Mouse (Mus musculus) stomach, embryonic 14.5 days (tissue): ENCODE data around the gene Tbc1d14. TPM values are rescaled to one million over a fixed set of nuclear protein-coding genes. Genes with fewer than 3 reads are reported as not detected.

Experiments used
- ATAC-seq: fragments of 200-750 bp; cut with Nextera tagmentation; 2 replicates; pipeline ENCODE4 v1.8.0; 2017; ENCODE audit warnings: low read depth, moderate TSS enrichment; ENCODE audit not compliant: insufficient number of reproducible peaks, insufficient read depth, low FRiP score
- H3K27ac ChIP-seq: fragments of 300-500 bp; sonication (generic); 2 replicates; pipeline ENCODE4 v1.5.1; 2014; ENCODE audit warnings: mild to moderate bottlenecking, low read length, moderate library complexity, mixed read lengths
- H3K27me3 ChIP-seq: fragments of 300-500 bp; sonication (generic); 2 replicates; pipeline ENCODE4 v1.6.1; 2014; ENCODE audit warnings: low read length, control low read depth, mixed read lengths; ENCODE audit not compliant: control insufficient read depth, insufficient read depth
- H3K36me3 ChIP-seq: fragments of 300-500 bp; sonication (generic); 2 replicates; pipeline ENCODE4 v1.6.1; 2014; ENCODE audit warnings: mild to moderate bottlenecking, control low read depth, low read length, moderate library complexity, mixed read lengths; ENCODE audit not compliant: control insufficient read depth, insufficient read depth
- H3K4me1 ChIP-seq: fragments of 300-500 bp; sonication (generic); 2 replicates; pipeline ENCODE4 v1.6.1; 2014; ENCODE audit warnings: low read length, control low read depth, mixed read lengths; ENCODE audit not compliant: control insufficient read depth, insufficient read depth
- H3K4me2 ChIP-seq: fragments of 300-500 bp; sonication (generic); replicated peaks from 2 replicates; pipeline ENCODE4 v1.6.1; 2014; ENCODE audit warnings: low read depth, low read length, control low read depth
- H3K4me3 ChIP-seq: fragments of 300-500 bp; sonication (generic); 2 replicates; pipeline ENCODE4 v1.5.1; 2014; ENCODE audit warnings: low read depth, low read length, control low read depth
- H3K9ac ChIP-seq: fragments of 300-500 bp; sonication (generic); replicated peaks from 2 replicates; pipeline ENCODE4 v1.6.1; 2014; ENCODE audit warnings: low read depth, mild to moderate bottlenecking, control low read depth, low read length, moderate library complexity, mixed read lengths
- H3K9me3 ChIP-seq: fragments of 300-500 bp; sonication (generic); 2 replicates; pipeline ENCODE4 v1.6.1; 2016; ENCODE audit warnings: low read depth, low read length, control low read depth; ENCODE audit not compliant: control insufficient read depth
- WGBS: fragments of 180-500 bp; shearing (Covaris S2); extraction: QIAGEN DNeasy Blood & Tissue Kit; methylation state at CpG from one replicate; pipeline ENCODE4 v1.1.7; 2014; 5-methylcytosine and 5-hydroxymethylcytosine counted together
- polyA plus RNA-seq: library from polyadenylated mRNA; unstranded; fragments of >200 nt; fragmentation: Nextera tagmentation; extraction: Ambion mirVana; gene quantifications from 2 replicates; pipeline ENCODE4 v1.2.1, GENCODE M21; 2014

Gene Tbc1d14
- polyA plus RNA-seq, 1 experiment from 2014 or later = 41.8 TPM

GRCm38 (mm10) chr5:36446166-36446890, 146.7 kb downstream of the Tbc1d14 start:
- no peak for ATAC-seq
- WGBS = 32% methylated on average over 9 of the region's 9 CpGs
- Histone ChIP-seq H3K27me3 (no peaks in the 10 kb centered on the region), H3K36me3 (no peaks in the 10 kb centered on the region), H3K4me2 (no peak overlapping the region), H3K4me3 (no peak overlapping the region), H3K27ac (no peak overlapping the region), H3K9ac (no peak overlapping the region), H3K4me1 (no peaks in the 10 kb centered on the region), H3K9me3 (no peaks in the 10 kb centered on the region)

- ATAC-seq = no peak
- no peak overlapping the region for H3K4me2 ChIP-seq
- H3K4me1 ChIP-seq = no peaks in the 10 kb centered on the region
- H3K27ac ChIP-seq = no peak overlapping the region
- H3K27me3 ChIP-seq = no peaks in the 10 kb centered on the region
- 26% methylated on average over 8 of the region's 8 CpGs for WGBS
- H3K36me3 ChIP-seq = no peaks in the 10 kb centered on the region
- no peak overlapping the region for H3K4me3 ChIP-seq
- no peaks in the 10 kb centered on the region for H3K9me3 ChIP-seq
- H3K9ac ChIP-seq = no peak overlapping the region
Observed at GRCm38 (mm10) chr5:36445028-36445427, 148.0 kb downstream of the Tbc1d14 start.

GRCm38 (mm10) chr5:36444611-36445010, 148.5 kb downstream of the Tbc1d14 start:
- H3K9ac ChIP-seq = no peak overlapping the region
- WGBS = 59% methylated on average over 4 of the region's 4 CpGs
- no peaks in the 10 kb centered on the region for H3K4me1 ChIP-seq
- H3K27me3 ChIP-seq = no peaks in the 10 kb centered on the region
- H3K4me3 ChIP-seq = no peak overlapping the region
- no peak overlapping the region for H3K4me2 ChIP-seq
- no peak overlapping the region for H3K27ac ChIP-seq
- H3K9me3 ChIP-seq = no peaks in the 10 kb centered on the region
- ATAC-seq = no peak
- no peaks in the 10 kb centered on the region for H3K36me3 ChIP-seq

- no peak overlapping the region for H3K4me2 ChIP-seq
- no peak overlapping the region for H3K9ac ChIP-seq
- H3K4me3 ChIP-seq = no peak overlapping the region
- 60% methylated on average over 3 of the region's 3 CpGs for WGBS
- no peaks in the 10 kb centered on the region for H3K36me3 ChIP-seq
- no peaks in the 10 kb centered on the region for H3K4me1 ChIP-seq
- H3K27ac ChIP-seq = no peak overlapping the region
- H3K9me3 ChIP-seq = no peaks in the 10 kb centered on the region
- ATAC-seq = no peak
- no peaks in the 10 kb centered on the region for H3K27me3 ChIP-seq
Observed at GRCm38 (mm10) chr5:36440741-36441140, 152.3 kb downstream of the Tbc1d14 start.

Other genes starting within 250 kb of the Tbc1d14 start
- gene Sorcs2, start 195.1 kb downstream of the Tbc1d14 start, polyA plus RNA-seq = 14.5 and 16.0 TPM in 2 replicates
- gene Grpel1, start 128.3 kb downstream of the Tbc1d14 start, polyA plus RNA-seq = 53.1 and 55.3 TPM in 2 replicates
- gene Tada2b, start 109.0 kb downstream of the Tbc1d14 start, polyA plus RNA-seq = 3.6 and 4.5 TPM in 2 replicates
- 0.29 and 0.38 TPM in 2 replicates for gene Ccdc96, start 108.7 kb downstream of the Tbc1d14 start, polyA plus RNA-seq
- gene D5Ertd579e, start 102.7 kb upstream of the Tbc1d14 start, polyA plus RNA-seq = 28.7 and 31.6 TPM in 2 replicates
- 19.1 and 23.5 TPM in 2 replicates for gene Bloc1s4, start 155.4 kb upstream of the Tbc1d14 start, polyA plus RNA-seq
- gene Mrfap1, start 203.5 kb upstream of the Tbc1d14 start, polyA plus RNA-seq = 477 and 531 TPM in 2 replicates
- 13.4 and 16.4 TPM in 2 replicates for gene Man2b2, start 237.4 kb upstream of the Tbc1d14 start, polyA plus RNA-seq